Mouse (Mus musculus) C2C12 (cell line): ENCODE results near the gene Psmc3.

ENCODE experiments used
- CTCF ChIP-seq: IDR thresholded peaks from one replicate; pipeline ENCODE4 v1.5.1; 2011; ENCODE audit not compliant: control insufficient read depth, insufficient read depth, insufficient read length
- MYOG ChIP-seq: IDR thresholded peaks from one replicate; pipeline ENCODE4 v1.6.1; 2011; ENCODE audit not compliant: control insufficient read depth, insufficient read length; ENCODE audit errors: extremely low read depth

DNA sequence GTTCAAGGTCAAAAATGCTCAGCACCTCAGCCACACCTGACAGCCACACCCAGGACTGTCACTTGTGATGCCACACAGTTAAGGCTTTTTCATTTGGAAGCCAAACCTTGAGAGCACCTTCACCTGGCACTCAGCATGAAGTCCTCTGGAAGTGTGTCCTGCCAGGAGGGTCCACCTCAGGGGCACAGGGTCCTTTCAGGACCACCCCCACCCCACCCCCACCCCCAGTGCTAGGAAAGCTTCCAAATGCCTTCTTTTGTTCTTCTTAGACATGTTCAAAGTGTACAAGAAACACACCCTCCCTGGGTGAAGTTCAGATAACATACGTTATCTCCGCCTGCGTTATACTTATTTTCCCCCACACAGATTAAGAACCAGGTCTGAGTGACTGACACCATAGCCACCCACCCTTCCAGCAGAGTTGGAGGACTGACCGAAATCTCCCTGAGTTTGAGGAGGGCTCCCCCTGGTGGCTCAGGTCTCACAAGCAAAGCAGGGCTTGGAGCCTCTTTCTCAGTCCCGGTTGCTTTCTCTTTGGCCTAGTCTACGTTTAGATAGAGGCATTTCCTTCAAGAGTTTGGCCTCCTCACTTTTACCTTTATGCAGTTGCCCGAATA, 47.4 kb downstream of the Psmc3 start:
- TF ChIP-seq MYOG: no peak
- TF ChIP-seq CTCF: peak; percentile 80
